Mouse (Mus musculus) midbrain, embryonic 11.5 days (tissue): ENCODE data around the gene Disp1. TPM values are rescaled to one million over a fixed set of nuclear protein-coding genes. Genes with fewer than 3 reads are reported as not detected.

Source experiments
- ATAC-seq: fragments of 200-750 bp; cut with Nextera tagmentation; 2 replicates; pipeline ENCODE4 v1.8.0; 2017; ENCODE audit warnings: moderate TSS enrichment, moderate library complexity; ENCODE audit not compliant: low FRiP score
- DNase-seq: peaks from one replicate; pipeline ENCODE4 v3.0.0; 2015; ENCODE audit warnings: low spot score; ENCODE audit errors: missing footprints
- H3K27ac ChIP-seq: fragments of 300-500 bp; sonication (generic); 2 replicates; pipeline ENCODE4 v1.5.1; 2014; ENCODE audit warnings: low read depth, low read length
- H3K27me3 ChIP-seq: fragments of 300-500 bp; sonication (generic); 2 replicates; pipeline ENCODE4 v1.6.1; 2014; ENCODE audit warnings: mild to moderate bottlenecking, low read length, moderate library complexity, mixed read lengths; ENCODE audit not compliant: control insufficient read depth, insufficient read depth
- H3K36me3 ChIP-seq: fragments of 300-500 bp; sonication (generic); 2 replicates; pipeline ENCODE4 v1.6.1; 2014; ENCODE audit warnings: mild to moderate bottlenecking, low read length, moderate library complexity, mixed read lengths; ENCODE audit not compliant: control insufficient read depth, insufficient read depth
- H3K4me1 ChIP-seq: fragments of 300-500 bp; sonication (generic); 2 replicates; pipeline ENCODE4 v1.6.1; 2014; ENCODE audit warnings: low read length; ENCODE audit not compliant: control insufficient read depth, insufficient read depth
- H3K4me2 ChIP-seq: fragments of 300-500 bp; sonication (generic); 2 replicates; pipeline ENCODE4 v1.6.1; 2014; ENCODE audit warnings: mild to moderate bottlenecking, moderate library complexity
- H3K4me3 ChIP-seq: fragments of 300-500 bp; sonication (generic); 2 replicates; pipeline ENCODE4 v1.5.1; 2014; ENCODE audit warnings: low read depth, low read length
- H3K9ac ChIP-seq: fragments of 300-500 bp; sonication (generic); 2 replicates; pipeline ENCODE4 v1.6.1; 2014; ENCODE audit warnings: low read length
- H3K9me3 ChIP-seq: fragments of 300-500 bp; sonication (generic); 2 replicates; pipeline ENCODE4 v1.6.1; 2016; ENCODE audit warnings: low read length; ENCODE audit not compliant: control insufficient read depth
- WGBS: fragments of 180-500 bp; shearing (Covaris S2); extraction: QIAGEN DNeasy Blood & Tissue Kit; methylation state at CpG from one replicate; pipeline ENCODE4 v1.1.7; 2014; 5-methylcytosine and 5-hydroxymethylcytosine counted together
- polyA plus RNA-seq: library from polyadenylated mRNA; unstranded; fragments of >200 nt; fragmentation: Nextera tagmentation; extraction: Ambion mirVana; gene quantifications from 2 replicates; pipeline ENCODE4 v1.2.1, GENCODE M21; 2014

Disp1 gene
- polyA plus RNA-seq, 1 experiment from 2014 or later, result 8.8 TPM

GRCm38 (mm10) chr1:183243293-183243692 is 22.0 kb upstream of the Disp1 start:
- Histone ChIP-seq H3K36me3 (no peaks in the 10 kb centered on the region), H3K9ac (no peak overlapping the region), H3K4me1 (0 out of 2 replicates have a peak, but pooled peaks cover 2% of the 10 kb centered on the region), H3K27ac (no peak overlapping the region), H3K9me3 (no peaks in the 10 kb centered on the region), H3K4me3 (no peak overlapping the region), H3K4me2 (no peak overlapping the region), H3K27me3 (no peaks in the 10 kb centered on the region)
- DNase-seq, result no peak
- 73% methylated on average over 7 of the region's 7 CpGs for WGBS
- ATAC-seq, result no peak

GRCm38 (mm10) chr1:183237901-183238300 is 16.6 kb upstream of the Disp1 start:
- Histone ChIP-seq H3K36me3 (no peaks in the 10 kb centered on the region), H3K4me1 (no peaks in the 10 kb centered on the region), H3K27me3 (no peaks in the 10 kb centered on the region), H3K4me2 (no peak overlapping the region), H3K27ac (no peak overlapping the region), H3K9me3 (no peaks in the 10 kb centered on the region), H3K9ac (no peak overlapping the region), H3K4me3 (no peak overlapping the region)
- DNase-seq (peak; percentile 83), ATAC-seq (no peak)
- WGBS, result 38% methylated on average over 2 of the region's 2 CpGs

DNA sequence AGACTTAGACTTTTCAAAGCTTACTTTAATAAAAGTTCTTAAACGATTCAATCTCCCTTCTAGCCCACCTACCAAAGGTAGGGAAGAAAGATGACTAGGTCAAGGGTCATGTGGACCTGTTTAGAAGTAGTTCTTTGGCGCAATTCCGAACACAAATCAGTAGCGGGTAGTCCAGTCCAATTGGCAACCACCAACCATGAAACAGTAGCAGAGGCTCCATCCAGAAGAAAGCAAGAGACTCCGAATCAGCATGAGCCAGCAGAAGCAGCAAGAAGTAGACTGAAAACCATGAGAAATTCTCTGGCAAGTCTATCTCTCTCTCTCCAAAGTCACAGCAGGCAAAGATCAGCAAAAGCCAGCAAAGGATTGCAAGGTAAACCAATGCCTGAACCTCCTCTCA is 15.1 kb upstream of the Disp1 start:
- 90% methylated on average over 5 of the region's 5 CpGs for WGBS
- Histone ChIP-seq H3K9me3 (no peaks in the 10 kb centered on the region), H3K9ac (no peak overlapping the region), H3K27me3 (no peaks in the 10 kb centered on the region), H3K27ac (no peak overlapping the region), H3K4me1 (no peaks in the 10 kb centered on the region), H3K4me2 (no peak overlapping the region), H3K4me3 (no peak overlapping the region), H3K36me3 (no peaks in the 10 kb centered on the region)
- no peak for DNase-seq
- no peak for ATAC-seq

- Histone ChIP-seq H3K27ac (no peak overlapping the region), H3K36me3 (no peaks in the 10 kb centered on the region), H3K4me2 (no peak overlapping the region), H3K9ac (no peak overlapping the region), H3K9me3 (no peaks in the 10 kb centered on the region), H3K4me1 (no peaks in the 10 kb centered on the region; the same call in 1 of the 2 replicates), H3K4me3 (no peak overlapping the region), H3K27me3 (no peaks in the 10 kb centered on the region)
- DNase-seq (no peak), ATAC-seq (no peak)
- 76% methylated on average over 11 of the region's 11 CpGs for WGBS
Observed at GRCm38 (mm10) chr1:183233679-183234174, 12.4 kb upstream of the Disp1 start.

GRCm38 (mm10) chr1:183232985-183233678 is 11.8 kb upstream of the Disp1 start:
- 85% methylated on average over 7 of the region's 7 CpGs for WGBS
- no peak for ATAC-seq
- DNase-seq, result no peak
- no peaks in the 10 kb centered on the region for H3K36me3 ChIP-seq
- no peaks in the 10 kb centered on the region for H3K27me3 ChIP-seq
- H3K4me2 ChIP-seq, result no peak overlapping the region
- H3K4me3 ChIP-seq, result no peak overlapping the region
- no peaks in the 10 kb centered on the region for H3K9me3 ChIP-seq
- no peak overlapping the region for H3K27ac ChIP-seq
- no peak overlapping the region for H3K9ac ChIP-seq
- H3K4me1 ChIP-seq, result no peaks in the 10 kb centered on the region; the same call in 1 of the 2 replicates

DNA sequence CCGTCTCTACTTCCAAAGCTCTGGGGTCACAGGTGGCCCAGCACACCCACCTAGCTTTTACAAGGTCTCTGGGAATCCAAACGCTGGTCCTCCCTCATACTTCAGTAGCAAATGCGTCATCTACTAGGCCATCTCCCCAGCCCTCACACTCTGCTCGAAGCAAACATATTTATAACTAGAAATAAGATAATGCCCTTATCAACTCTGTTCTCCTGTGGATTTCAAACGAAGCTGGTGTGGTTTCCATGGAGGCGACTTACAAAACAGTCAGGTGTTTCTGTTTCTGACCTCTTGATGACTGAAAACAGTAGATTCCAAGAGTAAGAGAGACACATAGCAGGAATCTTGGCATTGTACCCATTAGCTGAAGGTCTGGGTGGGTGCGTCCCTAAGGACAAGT is 6.1 kb upstream of the Disp1 start:
- Histone ChIP-seq H3K9me3 (no peaks in the 10 kb centered on the region), H3K36me3 (no peaks in the 10 kb centered on the region), H3K4me2 (no peak overlapping the region), H3K27me3 (no peaks in the 10 kb centered on the region), H3K27ac (no peak overlapping the region), H3K4me1 (no peaks in the 10 kb centered on the region; the same call in 1 of the 2 replicates), H3K4me3 (no peak overlapping the region), H3K9ac (no peak overlapping the region)
- ATAC-seq, result no peak
- 85% methylated on average over 7 of the region's 7 CpGs for WGBS
- no peak for DNase-seq

DNA sequence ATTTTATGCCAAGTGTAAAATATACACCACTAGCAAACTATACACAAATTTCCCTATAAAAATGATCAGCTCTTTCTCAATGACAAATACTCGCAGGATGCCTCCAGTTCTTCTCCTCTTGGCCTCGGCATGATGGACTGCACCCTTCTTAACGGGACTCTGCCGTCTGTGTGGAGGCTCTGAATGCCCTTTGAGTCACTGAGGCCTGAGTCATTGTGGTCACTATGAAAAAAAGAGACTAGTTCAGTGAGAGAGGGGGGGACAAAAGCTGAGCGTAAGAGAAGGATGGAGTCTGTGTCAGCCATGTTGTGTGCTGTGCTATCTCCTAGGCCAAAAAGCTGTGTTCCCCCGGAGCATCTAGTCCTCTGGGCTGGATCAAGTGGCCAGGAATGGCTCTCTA is 2.3 kb downstream of the Disp1 start:
- H3K27me3 ChIP-seq, result no peaks in the 10 kb centered on the region
- 92% methylated on average over 6 of the region's 6 CpGs for WGBS
- no peak overlapping the region for H3K9ac ChIP-seq
- no peak overlapping the region for H3K27ac ChIP-seq
- DNase-seq (no peak), ATAC-seq (no peak)
- peaks cover 6% of the 10 kb centered on the region; the same call in 1 of the 2 replicates for H3K4me1 ChIP-seq
- no peaks in the 10 kb centered on the region for H3K36me3 ChIP-seq
- H3K9me3 ChIP-seq, result no peaks in the 10 kb centered on the region
- H3K4me2 ChIP-seq, result no peak overlapping the region
- H3K4me3 ChIP-seq, result no peak overlapping the region

GRCm38 (mm10) chr1:183216691-183217090 is 4.6 kb downstream of the Disp1 start:
- Histone ChIP-seq H3K27ac (no peak overlapping the region), H3K36me3 (no peaks in the 10 kb centered on the region), H3K4me2 (no peak overlapping the region), H3K4me3 (no peak overlapping the region), H3K27me3 (no peaks in the 10 kb centered on the region), H3K4me1 (peaks cover 6% of the 10 kb centered on the region; the same call in 1 of the 2 replicates), H3K9me3 (no peaks in the 10 kb centered on the region), H3K9ac (no peak overlapping the region)
- ATAC-seq (no peak), DNase-seq (no peak)
- WGBS, result 89% methylated on average over 4 of the region's 4 CpGs

- H3K9ac ChIP-seq, result no peak overlapping the region
- no peaks in the 10 kb centered on the region for H3K36me3 ChIP-seq
- ATAC-seq, result no peak
- no peaks in the 10 kb centered on the region for H3K9me3 ChIP-seq
- H3K27me3 ChIP-seq, result no peaks in the 10 kb centered on the region
- no peak for DNase-seq
- no peak overlapping the region for H3K4me3 ChIP-seq
- peaks cover 6% of the 10 kb centered on the region; the same call in 1 of the 2 replicates for H3K4me1 ChIP-seq
- no peak overlapping the region for H3K27ac ChIP-seq
- no peak overlapping the region for H3K4me2 ChIP-seq
- WGBS, result 92% methylated on average over 6 of the region's 6 CpGs
Observed at GRCm38 (mm10) chr1:183215706-183216105, 5.6 kb downstream of the Disp1 start.
